Mouse (Mus musculus) spleen, adult 2 months (tissue): ENCODE data around the gene Dnaaf2.

Experiments
- CTCF ChIP-seq: fragments of 200-500 bp; IDR thresholded peaks from 2 replicates; pipeline ENCODE4 v1.5.1; 2011; ENCODE audit warnings: mild to moderate bottlenecking, inconsistent platforms; ENCODE audit not compliant: insufficient read depth, insufficient read length, insufficient replicate concordance; ENCODE audit errors: extremely low read depth
- POLR2A ChIP-seq: fragments of 200-500 bp; IDR thresholded peaks from 2 replicates; pipeline ENCODE4 v1.6.1; 2011; ENCODE audit warnings: low read depth, low read length, inconsistent platforms

DNA sequence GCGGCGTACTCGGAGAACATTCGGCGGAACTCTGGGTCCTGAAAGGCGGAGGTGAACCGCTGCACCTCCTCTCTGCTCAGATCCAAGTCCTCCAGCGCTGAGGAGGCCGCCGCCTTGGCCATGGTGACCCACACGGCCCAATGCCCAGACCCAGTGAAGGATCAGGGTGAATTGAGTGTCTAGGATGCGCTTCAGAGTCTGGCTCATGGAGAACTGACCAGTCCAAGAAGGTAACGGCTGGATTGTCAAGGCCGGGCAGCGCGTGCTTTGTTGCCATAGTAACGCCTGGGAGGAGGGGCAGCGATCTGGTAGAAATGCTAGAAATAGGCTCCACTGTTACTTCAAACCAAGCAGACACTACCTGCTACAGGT lies at the start of gene Dnaaf2:
- TF ChIP-seq CTCF (no peak), POLR2A (no peak)
